ENCODE assay signal across 7 mouse cellular contexts in genomic region chr1:170588353-170588752, GRCm38 (mm10). TPM values are rescaled to one million over a fixed set of nuclear protein-coding genes. Genes with fewer than 3 reads are reported as not detected.
A peak's percentile ranks its signal among the peaks of the same experiment; 100 is the strongest.
DNase-seq lines count a peak whose midpoint lies in the region; ATAC-seq and TF ChIP-seq lines count a peak whose summit lies in the region.

No protein-coding gene starts in this region.

- peaks cover 13% of the 10 kb centered on the region for H3K4me1 ChIP-seq in embryonic facial prominence, embryonic 12.5 days
- H3K4me1 ChIP-seq in hindbrain, embryonic 16.5 days (ENCODE audit: control insufficient read depth, insufficient read depth, low read depth, low read length), result peaks cover 13% of the 10 kb centered on the region
- peaks cover 21% of the 10 kb centered on the region for H3K4me1 ChIP-seq in liver, embryonic 13.5 days (replicated peaks)
- no peaks in the 10 kb centered on the region for H3K4me1 ChIP-seq in stomach, postnatal 0 days (replicated peaks; ENCODE audit: control insufficient read depth, insufficient read depth)

- 0 out of 2 replicates have a peak, but pooled peaks cover 5% of the 10 kb centered on the region for H3K27me3 ChIP-seq in embryonic facial prominence, embryonic 12.5 days
- no peaks in the 10 kb centered on the region for H3K27me3 ChIP-seq in hindbrain, embryonic 16.5 days (replicated peaks; ENCODE audit: control insufficient read depth, insufficient read depth, low read length)
- peaks cover 45% of the 10 kb centered on the region for H3K27me3 ChIP-seq in liver, embryonic 13.5 days
- H3K27me3 ChIP-seq in stomach, postnatal 0 days (ENCODE audit: control insufficient read depth, insufficient read depth, low read length), result no peaks in the 10 kb centered on the region

- H3K9ac ChIP-seq in embryonic facial prominence, embryonic 12.5 days, result no peak overlapping the region
- peak overlapping the region; percentile 36; the same call in 1 of the 2 replicates for H3K9ac ChIP-seq in hindbrain, embryonic 16.5 days (ENCODE audit: low read depth, low read length)
- H3K9ac ChIP-seq in liver, embryonic 13.5 days, result no peak overlapping the region
- no peak overlapping the region for H3K9ac ChIP-seq in stomach, postnatal 0 days (ENCODE audit: low read length)

- peak; percentile 27 for DNase-seq in brain, adult 2 months (ENCODE audit: low read depth, low spot score)
- DNase-seq in liver, embryonic 13.5 days, result no peak
- peak; percentile 34 for DNase-seq in stomach, postnatal 0 days (ENCODE audit: low spot score)
- DNase-seq in layer of hippocampus, postnatal 36 days, result no peak
- DNase-seq in ovary, postnatal 36 days (ENCODE audit: low spot score), result no peak

- H3K36me3 ChIP-seq in embryonic facial prominence, embryonic 12.5 days, result no peaks in the 10 kb centered on the region; the same call in 1 of the 2 replicates
- 0 out of 2 replicates have a peak, but pooled peaks cover 3% of the 10 kb centered on the region for H3K36me3 ChIP-seq in hindbrain, embryonic 16.5 days (ENCODE audit: control insufficient read depth, insufficient read depth, low read length)
- no peaks in the 10 kb centered on the region for H3K36me3 ChIP-seq in liver, embryonic 13.5 days
- no peaks in the 10 kb centered on the region for H3K36me3 ChIP-seq in stomach, postnatal 0 days (ENCODE audit: control insufficient read depth, insufficient read depth, low read length)

- peak overlapping the region; percentile 76 for H3K4me3 ChIP-seq in embryonic facial prominence, embryonic 12.5 days
- H3K4me3 ChIP-seq in hindbrain, embryonic 16.5 days (ENCODE audit: low read length), result peak overlapping the region; percentile 83
- H3K4me3 ChIP-seq in liver, embryonic 13.5 days (replicated peaks), result peak overlapping the region; percentile 74
- peak overlapping the region; percentile 85; the same call in 1 of the 2 replicates for H3K4me3 ChIP-seq in stomach, postnatal 0 days (ENCODE audit: low read depth, low read length)

- no peak for TF ChIP-seq EP300 in stomach, postnatal 0 days (optimal IDR thresholded peaks at IDR 0.05)

- ATAC-seq in embryonic facial prominence, embryonic 12.5 days (ENCODE audit: insufficient number of reproducible peaks, insufficient read depth, low FRiP score, low TSS enrichment), result no peak
- ATAC-seq in hindbrain, embryonic 16.5 days, result no peak
- ATAC-seq in liver, embryonic 13.5 days (ENCODE audit: low read depth), result no peak
- no peak for ATAC-seq in stomach, postnatal 0 days (ENCODE audit: low FRiP score, low TSS enrichment)

- H3K9me3 ChIP-seq in embryonic facial prominence, embryonic 12.5 days, result no peaks in the 10 kb centered on the region
- no peaks in the 10 kb centered on the region for H3K9me3 ChIP-seq in hindbrain, embryonic 16.5 days (ENCODE audit: control insufficient read depth, low read length)
- no peaks in the 10 kb centered on the region for H3K9me3 ChIP-seq in liver, embryonic 13.5 days (replicated peaks)
- H3K9me3 ChIP-seq in stomach, postnatal 0 days (ENCODE audit: control insufficient read depth, low read length), result no peaks in the 10 kb centered on the region

- no peak for TF ChIP-seq CTCF in stomach, postnatal 0 days (IDR thresholded peaks at IDR 0.05; ENCODE audit: low read depth)

- 32% methylated on average over 6 of the region's 6 CpGs for WGBS in embryonic facial prominence, embryonic 12.5 days
- 28% methylated on average over 6 of the region's 6 CpGs for WGBS in hindbrain, embryonic 16.5 days
- WGBS in liver, embryonic 13.5 days (ENCODE audit: insufficient replicate concordance), result 50% methylated on average over 6 of the region's 6 CpGs
- WGBS in stomach, postnatal 0 days, result 36% methylated on average over 6 of the region's 6 CpGs

- peak overlapping the region; percentile 96 for H3K4me2 ChIP-seq in embryonic facial prominence, embryonic 12.5 days (replicated peaks)
- peak overlapping the region; percentile 92 for H3K4me2 ChIP-seq in hindbrain, embryonic 16.5 days (ENCODE audit: low read length)
- H3K4me2 ChIP-seq in liver, embryonic 13.5 days, result peak overlapping the region; percentile 96
- H3K4me2 ChIP-seq in stomach, postnatal 0 days (replicated peaks; ENCODE audit: low read depth), result peak overlapping the region; percentile 98

- H3K27ac ChIP-seq in embryonic facial prominence, embryonic 12.5 days, result no peak overlapping the region
- H3K27ac ChIP-seq in hindbrain, embryonic 16.5 days (ENCODE audit: low read depth, low read length), result no peak overlapping the region
- no peak overlapping the region for H3K27ac ChIP-seq in liver, embryonic 13.5 days
- H3K27ac ChIP-seq in stomach, postnatal 0 days (replicated peaks), result no peak overlapping the region

RNA-seq across cellular contexts. Expression of gene Nos1ap, which starts 1.3 kb away (rescaled TPM):
- 10.9 and 11.1 TPM in 2 replicates for polyA plus RNA-seq in embryonic facial prominence, embryonic 12.5 days (2016; fragmentation: Nextera tagmentation; extraction: Ambion mirVana)
- 14.8 and 17.1 TPM in 2 replicates for polyA plus RNA-seq in hindbrain, embryonic 16.5 days (2015; fragmentation: Nextera tagmentation; extraction: Ambion mirVana)
- 3.1 and 3.7 TPM in 2 replicates for polyA plus RNA-seq in liver, embryonic 13.5 days (2015; fragmentation: Nextera tagmentation; extraction: Ambion mirVana)
- 6.8 and 8.0 TPM in 2 replicates for polyA plus RNA-seq in stomach, postnatal 0 days (2015; fragmentation: Nextera tagmentation; extraction: Ambion mirVana)
- 100 to 1,000 TPM; 204 to 213 TPM for total RNA-seq in layer of hippocampus, postnatal 36 days (2021)

RNA-seq across cellular contexts. Expression of gene Olfml2b, which starts 56.0 kb away (rescaled TPM):
- 12.8 and 13.6 TPM in 2 replicates for polyA plus RNA-seq in embryonic facial prominence, embryonic 12.5 days (2016; fragmentation: Nextera tagmentation; extraction: Ambion mirVana)
- polyA plus RNA-seq in hindbrain, embryonic 16.5 days (2015; fragmentation: Nextera tagmentation; extraction: Ambion mirVana), result 4.4 and 7.0 TPM in 2 replicates
- 1.3 and 1.8 TPM in 2 replicates for polyA plus RNA-seq in liver, embryonic 13.5 days (2015; fragmentation: Nextera tagmentation; extraction: Ambion mirVana)
- 31.8 and 33.6 TPM in 2 replicates for polyA plus RNA-seq in stomach, postnatal 0 days (2015; fragmentation: Nextera tagmentation; extraction: Ambion mirVana)
- total RNA-seq in layer of hippocampus, postnatal 36 days (2021), result 10 to 100 TPM; 40.6 to 52.9 TPM

Comparison
In these comparisons a context has a peak if more than half of its experiments do, and no peak if none do; other contexts are left out.
1. DNase-seq: peak in brain, adult 2 months (single experiment) and stomach, postnatal 0 days (single experiment); none in liver, embryonic 13.5 days (single experiment), layer of hippocampus, postnatal 36 days (0 of 2) and ovary, postnatal 36 days (single experiment).
2. Peak in every context shown above with its lines, with median percentiles within 50 percentile points of each other: H3K4me2 ChIP-seq and H3K4me3 ChIP-seq.